Mouse (Mus musculus) CH12.LX (cell line): ENCODE data around the gene Atf4.

Experiments used
- CHD2 ChIP-seq: IDR thresholded peaks from 2 replicates; pipeline ENCODE4 v1.6.1; 2011; ENCODE audit warnings: low read length, improper control_type of control experiment
- CTCF ChIP-seq, 2 experiments: IDR thresholded peaks in 1 of 2; conservative IDR thresholded peaks in 1 of 2; 2 replicates each; pipeline ENCODE4 v1.5.1; 2011 to 2012; ENCODE audit warnings: low read depth in 2 of 2, low read length in 2 of 2, improper control_type of control experiment in 1 of 2, inconsistent platforms in 1 of 2, mild to moderate bottlenecking in 1 of 2, moderate library complexity in 1 of 2
- EP300 ChIP-seq: IDR thresholded peaks from 2 replicates; pipeline ENCODE4 v1.6.1; 2011; ENCODE audit warnings: low read length, improper control_type of control experiment
- HCFC1 ChIP-seq: IDR thresholded peaks from 2 replicates; pipeline ENCODE4 v1.6.1; 2012; ENCODE audit warnings: low read depth, mild to moderate bottlenecking, inconsistent platforms, low read length, improper control_type of control experiment
- MAX ChIP-seq: IDR thresholded peaks from 2 replicates; pipeline ENCODE4 v1.6.1; 2011; ENCODE audit warnings: low read length, improper control_type of control experiment
- MYC ChIP-seq: IDR thresholded peaks from 2 replicates; pipeline ENCODE4 v1.6.1; 2011; ENCODE audit warnings: low read depth, mild to moderate bottlenecking, improper control_type of control experiment, low read length
- POLR2A ChIP-seq: IDR thresholded peaks from 2 replicates; pipeline ENCODE4 v1.6.1; 2011; ENCODE audit warnings: low read depth, mild to moderate bottlenecking, improper control_type of control experiment, low read length
- RAD21 ChIP-seq: IDR thresholded peaks from 2 replicates; pipeline ENCODE4 v1.6.1; 2011; ENCODE audit warnings: low read depth, mild to moderate bottlenecking, low read length, improper control_type of control experiment, moderate library complexity
- SIN3A ChIP-seq: IDR thresholded peaks from 2 replicates; pipeline ENCODE4 v1.6.1; 2012; ENCODE audit warnings: low read length, improper control_type of control experiment, inconsistent platforms
- SMC3 ChIP-seq: IDR thresholded peaks from 2 replicates; pipeline ENCODE4 v1.6.1; 2011; ENCODE audit warnings: low read depth, low read length, improper control_type of control experiment
- UBTF ChIP-seq: IDR thresholded peaks from 2 replicates; pipeline ENCODE4 v1.6.1; 2012; ENCODE audit warnings: low read depth, mild to moderate bottlenecking, inconsistent platforms, low read length, improper control_type of control experiment, moderate library complexity

DNA sequence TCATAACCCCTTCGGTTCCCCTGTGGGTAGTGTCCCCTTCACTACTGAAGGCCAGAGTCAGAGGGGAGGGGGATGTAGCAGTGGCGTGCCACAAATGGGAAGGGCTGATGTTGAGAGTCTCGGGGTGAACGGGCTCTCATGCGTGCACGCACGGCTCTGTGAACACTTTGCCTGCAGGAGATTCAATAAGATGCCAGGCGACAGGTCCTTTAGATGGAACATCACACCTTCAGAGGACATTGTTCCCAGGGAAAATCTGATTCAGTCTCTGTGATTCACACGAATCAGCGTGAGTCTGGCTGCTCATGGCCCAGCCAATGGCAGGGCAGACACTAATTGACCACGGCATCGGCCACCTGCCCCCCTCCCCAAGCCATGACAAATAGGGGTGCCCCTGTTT is 49.2 kb downstream of the Atf4 start:
- TF ChIP-seq HCFC1 (no peak), MAX (no peak), EP300 (no peak), POLR2A (no peak), SMC3 (no peak), UBTF (no peak), CTCF (conservative IDR thresholded peaks at IDR 0.05 in 1 of 2, IDR thresholded peaks at IDR 0.05 in 1 of 2; ENCODE audit: low read depth in 2 of 2, low read length in 2 of 2) (no peak), CHD2 (no peak), MYC (no peak), SIN3A (no peak), RAD21 (no peak)
